Mouse (Mus musculus): ENCODE results near the gene Lhfpl2. TPM values are rescaled to one million over a fixed set of nuclear protein-coding genes. Genes with fewer than 3 reads are reported as not detected.

Gene Lhfpl2
- polyA plus RNA-seq, 1 experiment from 2014 or later = 51.5 TPM

- 0 out of 2 replicates have a peak, but pooled peaks cover 4% of the 10 kb centered on the region for H3K36me3 ChIP-seq (ENCODE audit: insufficient read depth, low read length)
- no peak for TF ChIP-seq CTCF (IDR thresholded peaks at IDR 0.05; ENCODE audit: low read depth)
- H3K27me3 ChIP-seq (ENCODE audit: insufficient read depth, low read length) = no peaks in the 10 kb centered on the region
- WGBS = 68% methylated on average over 4 of the region's 4 CpGs
- no peak overlapping the region for H3K4me3 ChIP-seq (replicated peaks; ENCODE audit: low read depth, low read length)
- no peak overlapping the region for H3K9ac ChIP-seq (ENCODE audit: low read depth, low read length)
- no peak overlapping the region for H3K27ac ChIP-seq
- DNase-seq (ENCODE audit: low spot score) = no peak
- H3K4me2 ChIP-seq (ENCODE audit: low read length) = no peak overlapping the region
- ATAC-seq (replicated peaks; ENCODE audit: low FRiP score, low read depth) = no peak
- no peaks in the 10 kb centered on the region for H3K4me1 ChIP-seq (replicated peaks; ENCODE audit: insufficient read depth, low read length)
- H3K9me3 ChIP-seq (replicated peaks; ENCODE audit: low read length) = no peaks in the 10 kb centered on the region
These were observed 93.7 kb downstream of the Lhfpl2 start for GRCm38 (mm10) chr13:94151308-94151707.

- ATAC-seq (replicated peaks; ENCODE audit: low FRiP score, low read depth) = no peak
- Histone ChIP-seq H3K27ac (no peak overlapping the region), H3K4me2 (ENCODE audit: low read length) (no peak overlapping the region), H3K36me3 (ENCODE audit: insufficient read depth, low read length) (0 out of 2 replicates have a peak, but pooled peaks cover 4% of the 10 kb centered on the region), H3K27me3 (ENCODE audit: insufficient read depth, low read length) (no peaks in the 10 kb centered on the region), H3K9me3 (replicated peaks; ENCODE audit: low read length) (no peaks in the 10 kb centered on the region), H3K4me1 (replicated peaks; ENCODE audit: insufficient read depth, low read length) (no peaks in the 10 kb centered on the region), H3K9ac (ENCODE audit: low read depth, low read length) (no peak overlapping the region), H3K4me3 (replicated peaks; ENCODE audit: low read depth, low read length) (no peak overlapping the region)
- 93% methylated on average over 10 of the region's 10 CpGs for WGBS
- DNase-seq (ENCODE audit: low spot score) = no peak
- TF ChIP-seq CTCF (IDR thresholded peaks at IDR 0.05; ENCODE audit: low read depth) = no peak
These were observed 95.2 kb downstream of the Lhfpl2 start for GRCm38 (mm10) chr13:94152836-94153235.

GRCm38 (mm10) chr13:94153658-94154057 lies 96.1 kb downstream of the Lhfpl2 start:
- H3K9me3 ChIP-seq (replicated peaks; ENCODE audit: low read length) = no peaks in the 10 kb centered on the region
- 0 out of 2 replicates have a peak, but pooled peaks cover under 1% of the 10 kb centered on the region for H3K4me1 ChIP-seq (replicated peaks; ENCODE audit: insufficient read depth, low read length)
- no peak overlapping the region for H3K4me2 ChIP-seq (ENCODE audit: low read length)
- 85% methylated on average over 6 of the region's 6 CpGs for WGBS
- H3K27me3 ChIP-seq (ENCODE audit: insufficient read depth, low read length) = no peaks in the 10 kb centered on the region
- H3K27ac ChIP-seq = no peak overlapping the region
- ATAC-seq (replicated peaks; ENCODE audit: low FRiP score, low read depth) (no peak), DNase-seq (ENCODE audit: low spot score) (no peak)
- no peak for TF ChIP-seq CTCF (IDR thresholded peaks at IDR 0.05; ENCODE audit: low read depth)
- no peak overlapping the region for H3K9ac ChIP-seq (ENCODE audit: low read depth, low read length)
- no peak overlapping the region for H3K4me3 ChIP-seq (replicated peaks; ENCODE audit: low read depth, low read length)
- 0 out of 2 replicates have a peak, but pooled peaks cover 4% of the 10 kb centered on the region for H3K36me3 ChIP-seq (ENCODE audit: insufficient read depth, low read length)

- no peaks in the 10 kb centered on the region for H3K9me3 ChIP-seq (replicated peaks; ENCODE audit: low read length)
- H3K4me1 ChIP-seq (replicated peaks; ENCODE audit: insufficient read depth, low read length) = peaks cover 9% of the 10 kb centered on the region; the same call in 1 of the 2 replicates
- no peaks in the 10 kb centered on the region for H3K27me3 ChIP-seq (ENCODE audit: insufficient read depth, low read length)
- no peak overlapping the region for H3K4me2 ChIP-seq (ENCODE audit: low read length)
- WGBS = 70% methylated on average over 15 of the region's 15 CpGs
- no peak overlapping the region for H3K9ac ChIP-seq (ENCODE audit: low read depth, low read length)
- ATAC-seq (replicated peaks; ENCODE audit: low FRiP score, low read depth) (no peak), DNase-seq (ENCODE audit: low spot score) (no peak)
- H3K36me3 ChIP-seq (ENCODE audit: insufficient read depth, low read length) = 0 out of 2 replicates have a peak, but pooled peaks cover 4% of the 10 kb centered on the region
- no peak overlapping the region for H3K4me3 ChIP-seq (replicated peaks; ENCODE audit: low read depth, low read length)
- no peak for TF ChIP-seq CTCF (IDR thresholded peaks at IDR 0.05; ENCODE audit: low read depth)
- no peak overlapping the region for H3K27ac ChIP-seq
These were observed 97.1 kb downstream of the Lhfpl2 start for GRCm38 (mm10) chr13:94154512-94155296.

- peaks cover 10% of the 10 kb centered on the region; the same call in 1 of the 2 replicates for H3K4me1 ChIP-seq (replicated peaks; ENCODE audit: insufficient read depth, low read length)
- H3K36me3 ChIP-seq (ENCODE audit: insufficient read depth, low read length) = 0 out of 2 replicates have a peak, but pooled peaks cover 4% of the 10 kb centered on the region
- no peaks in the 10 kb centered on the region for H3K27me3 ChIP-seq (ENCODE audit: insufficient read depth, low read length)
- no peak for TF ChIP-seq CTCF (IDR thresholded peaks at IDR 0.05; ENCODE audit: low read depth)
- DNase-seq (ENCODE audit: low spot score) = no peak
- no peak overlapping the region for H3K4me3 ChIP-seq (replicated peaks; ENCODE audit: low read depth, low read length)
- 61% methylated on average over 9 of the region's 9 CpGs for WGBS
- no peak overlapping the region for H3K4me2 ChIP-seq (ENCODE audit: low read length)
- no peak overlapping the region for H3K27ac ChIP-seq
- no peak overlapping the region for H3K9ac ChIP-seq (ENCODE audit: low read depth, low read length)
- no peaks in the 10 kb centered on the region for H3K9me3 ChIP-seq (replicated peaks; ENCODE audit: low read length)
- 0 out of 2 replicates have a peak, but pooled peaks have one; percentile 27 for ATAC-seq (replicated peaks; ENCODE audit: low FRiP score, low read depth)
These were observed 98.2 kb downstream of the Lhfpl2 start for GRCm38 (mm10) chr13:94155657-94156429.

- H3K9ac ChIP-seq (ENCODE audit: low read depth, low read length) = no peak overlapping the region
- H3K27ac ChIP-seq = peak overlapping the region; percentile 72
- ATAC-seq (replicated peaks; ENCODE audit: low FRiP score, low read depth) (no peak), DNase-seq (ENCODE audit: low spot score) (peak; percentile 28)
- no peaks in the 10 kb centered on the region for H3K36me3 ChIP-seq (ENCODE audit: insufficient read depth, low read length)
- TF ChIP-seq CTCF (IDR thresholded peaks at IDR 0.05; ENCODE audit: low read depth) = no peak
- H3K9me3 ChIP-seq (replicated peaks; ENCODE audit: low read length) = no peaks in the 10 kb centered on the region
- no peak overlapping the region for H3K4me2 ChIP-seq (ENCODE audit: low read length)
- WGBS = 55% methylated on average over 6 of the region's 6 CpGs
- H3K27me3 ChIP-seq (ENCODE audit: insufficient read depth, low read length) = no peaks in the 10 kb centered on the region
- H3K4me1 ChIP-seq (replicated peaks; ENCODE audit: insufficient read depth, low read length) = peaks cover 16% of the 10 kb centered on the region; the same call in 1 of the 2 replicates
- no peak overlapping the region for H3K4me3 ChIP-seq (replicated peaks; ENCODE audit: low read depth, low read length)
These were observed 101.4 kb downstream of the Lhfpl2 start for GRCm38 (mm10) chr13:94158864-94159477.
